Mouse (Mus musculus): ENCODE results near the gene Med16.

- TF ChIP-seq CTCF (IDR thresholded peaks at IDR 0.05; ENCODE audit: borderline replicate concordance, extremely low read depth, insufficient read depth, insufficient read length) (no peak), POLR2A (IDR thresholded peaks at IDR 0.05; ENCODE audit: borderline replicate concordance, extremely low read depth, insufficient read depth, insufficient read length, poor library complexity, severe bottlenecking) (no peak)
Measured at GRCm38 (mm10) chr10:79886611-79887010, 22.1 kb downstream of the Med16 start.
